Mouse (Mus musculus) embryonic stem cell, embryonic (primary cell): ENCODE measurements at regions not wholly inside any gene's neighbourhood (a gene's known extent, or its start where the extent isn't known, plus 50 kb on each side); places are given as distances from the start of the nearest gene placed in this dataset.

Experiments used
- CTCF ChIA-PET, 4 experiments: fragments of 300-600 bp in 2 of 4; fragments of 350-600 bp in 2 of 4; sonication (Branson Sonifier 250); formaldehyde crosslinking; loops; one replicate each; lab custom pipeline; 2022; ENCODE audit warnings: inconsistent platforms in 2 of 4; lab: Charles Lee
- POLR2A ChIA-PET, 4 experiments: fragments of 300-600 bp in 2 of 4; fragments of 350-600 bp in 2 of 4; sonication (Branson Sonifier 250); formaldehyde crosslinking; loops; one replicate each; lab custom pipeline; 2022; ENCODE audit warnings: antibody characterized with exemption in 4 of 4, inconsistent platforms in 1 of 4; lab: Charles Lee

GRCm38 (mm10) chr9:63056695-63057349, 69.1 kb upstream of the Pias1 start:
- POLR2A ChIA-PET: interaction anchor here in 1 of 4 experiments (0.5 to 1.2 kb wide), 2 partner anchors 10 to 967 kb away, joined by 3 to 4 read pairs; no protein-coding TSS in a partner anchor
- CTCF ChIA-PET: interaction anchor here in 3 of 4 experiments (0.6 to 0.7 kb wide), 3 partner anchors 709 to 853 kb away, joined by 3 to 4 read pairs (median 3); no protein-coding TSS in a partner anchor

- POLR2A ChIA-PET: interaction anchor here in 3 of 4 experiments (0.6 to 1.2 kb wide), 4 partner anchors 10 to 363 kb away, joined by 3 to 13 read pairs (median 4); no protein-coding TSS in a partner anchor
- CTCF ChIA-PET: interaction anchor here (0.7 to 1.4 kb wide), 9 partner anchors 66 to 1142 kb away, joined by 3 to 22 read pairs (median 4); no protein-coding TSS in a partner anchor
These were observed 64.5 kb upstream of the Pias1 start for GRCm38 (mm10) chr9:63052181-63052580.

- ChIA-PET POLR2A (interaction anchor here in 2 of 4 experiments (0.7 to 1.2 kb wide), 2 partner anchors 18 to 22 kb away, joined by 3 read pairs; no protein-coding TSS in a partner anchor), CTCF (interaction anchor here in 1 of 4 experiments (0.7 to 0.8 kb wide), 2 partner anchors 71 to 152 kb away, joined by 3 read pairs; no protein-coding TSS in a partner anchor)
These were observed 63.9 kb upstream of the Pias1 start for GRCm38 (mm10) chr9:63051631-63052030.

GRCm38 (mm10) chr9:63049290-63049689, 61.6 kb upstream of the Pias1 start:
- CTCF ChIA-PET: no interaction called here

GRCm38 (mm10) chr9:63046981-63047380, 59.3 kb upstream of the Pias1 start:
- ChIA-PET POLR2A (no interaction called here), CTCF (interaction anchor here in 1 of 4 experiments (0.6 kb wide), 1 partner anchor 264 kb away, joined by 6 read pairs; no protein-coding TSS in a partner anchor)

More at GRCm38 (mm10) chr9:63049290-63049689, 61.6 kb upstream of the Pias1 start:
- POLR2A ChIA-PET: no interaction called here

- ChIA-PET POLR2A (interaction anchor here in 2 of 4 experiments (0.6 to 0.7 kb wide), 2 partner anchors 94 to 226 kb away, joined by 4 read pairs; no protein-coding TSS in a partner anchor), CTCF (no interaction called here)
These were observed 57.8 kb upstream of the Pias1 start for GRCm38 (mm10) chr9:63045531-63045930.

GRCm38 (mm10) chr9:63043304-63043703, 55.6 kb upstream of the Pias1 start:
- ChIA-PET CTCF (no interaction called here), POLR2A (interaction anchor here in 1 of 4 experiments (0.6 kb wide), 1 partner anchor 105 kb away, joined by 3 read pairs; no protein-coding TSS in a partner anchor)

GRCm38 (mm10) chr9:63038031-63038430, 50.3 kb upstream of the Pias1 start:
- POLR2A ChIA-PET: interaction anchor here in 1 of 4 experiments (0.6 to 0.8 kb wide), 2 partner anchors 21 to 87 kb away, joined by 3 to 5 read pairs; no protein-coding TSS in a partner anchor
- CTCF ChIA-PET: interaction anchor here in 2 of 4 experiments (0.6 to 0.7 kb wide), 2 partner anchors 28 to 140 kb away, joined by 3 to 4 read pairs; no protein-coding TSS in a partner anchor
